Mouse (Mus musculus): ENCODE data around the gene Cbr2.

Gene Cbr2

DNA sequence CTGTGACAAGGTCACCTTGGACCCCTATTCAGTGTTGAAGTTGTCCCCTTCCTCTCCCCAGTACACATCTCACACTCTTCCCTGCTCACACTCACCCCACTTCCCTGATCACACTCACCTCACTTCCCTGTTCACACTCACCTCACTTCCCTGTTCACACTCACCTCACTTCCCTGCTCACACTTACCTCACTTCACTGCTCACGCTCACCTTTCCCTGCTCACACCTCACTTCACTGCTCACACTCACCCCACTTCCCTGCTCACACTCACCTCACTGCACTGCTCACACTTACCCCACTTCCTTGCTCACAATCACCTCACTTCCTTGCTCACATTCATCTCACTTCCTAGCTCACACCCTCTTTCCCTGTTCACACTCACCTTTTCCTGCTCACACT, 519 bp downstream of the Cbr2 start:
- DNase-seq (ENCODE audit: low read depth) = no peak

DNA sequence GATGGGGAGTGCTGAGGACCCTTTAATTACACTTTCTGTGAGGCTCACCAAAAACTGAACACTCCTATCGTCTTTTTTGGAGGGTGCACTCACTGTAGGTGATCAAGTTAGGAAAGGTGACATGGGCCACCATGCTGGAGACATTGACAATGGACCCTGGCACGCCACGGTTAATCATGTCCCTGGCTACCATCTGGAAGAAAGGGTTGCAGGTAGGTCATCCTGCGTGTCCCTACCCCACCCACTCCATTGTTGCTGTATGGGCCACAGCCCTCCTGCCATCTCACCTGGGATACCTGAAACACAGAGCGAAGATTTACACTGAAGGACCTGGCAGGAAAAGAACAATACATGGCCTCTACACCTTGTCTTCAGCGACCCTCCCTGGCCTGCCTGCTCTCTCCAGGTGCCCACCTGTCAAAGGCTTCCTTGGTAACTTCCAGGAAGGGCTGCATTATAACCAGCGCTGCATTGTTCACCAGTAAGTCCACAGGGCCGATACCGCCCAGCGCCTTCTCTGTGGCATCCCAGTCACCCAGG, 1.5 kb downstream of the Cbr2 start:
- DNase-seq (ENCODE audit: low read depth) = no peak

DNA sequence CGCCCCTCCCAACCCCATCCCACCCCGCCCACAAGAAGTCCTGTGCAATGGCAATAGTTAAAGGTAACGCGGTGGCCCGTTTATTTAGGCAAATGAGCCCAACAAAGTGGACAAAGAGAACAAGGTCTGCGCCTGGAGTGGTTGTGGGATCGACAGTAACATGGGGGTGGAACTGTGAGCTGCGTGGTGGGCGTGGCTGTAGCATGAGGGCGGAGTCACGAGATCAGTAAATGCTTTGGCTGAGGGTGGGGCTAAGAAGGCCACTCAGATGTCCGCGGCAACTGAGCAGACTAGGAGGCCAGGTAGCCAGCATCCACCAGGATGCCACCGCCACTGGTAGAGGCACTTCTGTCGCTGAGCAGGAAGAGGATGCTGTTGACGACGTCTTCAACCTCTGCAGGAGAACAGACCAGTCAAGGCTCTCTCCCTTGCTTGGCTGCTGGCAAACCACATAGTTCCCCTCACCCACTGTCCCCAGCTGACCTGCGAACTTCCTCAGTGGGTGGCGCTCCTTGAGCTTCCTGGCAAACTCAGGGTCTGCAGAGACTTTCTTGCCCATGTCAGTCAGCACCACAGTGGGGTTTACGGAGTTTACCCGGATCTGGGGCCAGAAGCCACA, 2.4 kb downstream of the Cbr2 start:
- peak; percentile 52 for DNase-seq (ENCODE audit: low read depth)

DNA sequence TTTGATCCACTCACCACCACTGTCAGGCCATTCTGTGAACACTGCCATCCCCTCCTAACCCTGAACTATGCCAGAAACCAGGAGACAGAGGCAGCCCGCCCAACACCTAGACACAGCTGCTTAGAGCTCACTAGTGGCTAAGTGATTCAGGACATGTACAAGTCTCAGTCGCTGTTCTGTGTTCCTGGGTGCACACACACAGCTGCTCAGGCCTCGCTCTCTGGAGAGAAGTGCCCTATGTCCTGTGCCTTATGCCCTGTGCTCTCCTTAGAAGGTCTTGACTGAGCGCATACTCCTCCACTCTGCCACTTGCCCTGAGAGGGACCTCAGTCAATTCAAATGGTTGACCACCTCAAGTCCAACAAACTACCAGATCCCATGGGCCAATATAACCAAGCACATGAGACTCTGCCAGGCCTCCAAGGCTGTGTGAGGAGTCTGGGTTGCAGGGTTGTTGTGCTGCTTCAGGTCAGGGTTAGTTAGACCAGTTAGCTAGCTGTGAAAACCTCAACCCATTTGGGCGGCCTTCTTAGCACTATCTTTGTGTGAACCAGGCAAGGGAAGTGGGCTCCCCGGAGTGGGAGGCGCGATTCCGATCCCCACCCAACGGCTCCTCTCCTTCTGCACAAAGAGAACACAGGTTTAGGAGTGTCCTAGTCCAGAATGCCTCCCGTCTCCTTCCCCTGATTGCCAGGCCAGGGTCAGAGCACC, 3.2 kb downstream of the Cbr2 start:
- DNase-seq (ENCODE audit: low read depth) = no peak

DNA sequence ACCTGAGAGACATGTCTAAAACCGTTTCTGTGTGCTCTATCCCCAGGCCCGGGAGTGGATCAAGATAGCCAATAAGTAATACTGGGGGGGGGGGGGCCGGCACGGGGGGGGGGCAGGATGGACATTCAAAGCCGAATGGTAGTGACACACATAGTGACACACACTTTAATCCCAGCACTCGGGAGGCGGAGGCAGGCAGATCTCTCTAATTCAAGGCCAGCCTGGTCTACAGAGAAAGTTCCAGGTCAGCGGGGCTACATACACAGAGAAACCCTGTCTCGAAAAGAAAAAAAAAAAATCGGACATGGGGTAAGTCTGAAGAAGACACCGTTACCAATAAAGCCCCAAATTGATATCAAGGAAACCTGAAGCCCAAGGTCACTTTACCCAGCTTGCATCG, 4.3 kb downstream of the Cbr2 start:
- no peak for DNase-seq (ENCODE audit: low read depth)

- peak; percentile 98 for DNase-seq (ENCODE audit: low read depth)
Observed at GRCm38 (mm10) chr11:120727169-120727527, 4.8 kb downstream of the Cbr2 start, which contains the start of gene Dcxr. Gene Dcxr, minus strand, starts transcription at chr11:120727281.

DNA sequence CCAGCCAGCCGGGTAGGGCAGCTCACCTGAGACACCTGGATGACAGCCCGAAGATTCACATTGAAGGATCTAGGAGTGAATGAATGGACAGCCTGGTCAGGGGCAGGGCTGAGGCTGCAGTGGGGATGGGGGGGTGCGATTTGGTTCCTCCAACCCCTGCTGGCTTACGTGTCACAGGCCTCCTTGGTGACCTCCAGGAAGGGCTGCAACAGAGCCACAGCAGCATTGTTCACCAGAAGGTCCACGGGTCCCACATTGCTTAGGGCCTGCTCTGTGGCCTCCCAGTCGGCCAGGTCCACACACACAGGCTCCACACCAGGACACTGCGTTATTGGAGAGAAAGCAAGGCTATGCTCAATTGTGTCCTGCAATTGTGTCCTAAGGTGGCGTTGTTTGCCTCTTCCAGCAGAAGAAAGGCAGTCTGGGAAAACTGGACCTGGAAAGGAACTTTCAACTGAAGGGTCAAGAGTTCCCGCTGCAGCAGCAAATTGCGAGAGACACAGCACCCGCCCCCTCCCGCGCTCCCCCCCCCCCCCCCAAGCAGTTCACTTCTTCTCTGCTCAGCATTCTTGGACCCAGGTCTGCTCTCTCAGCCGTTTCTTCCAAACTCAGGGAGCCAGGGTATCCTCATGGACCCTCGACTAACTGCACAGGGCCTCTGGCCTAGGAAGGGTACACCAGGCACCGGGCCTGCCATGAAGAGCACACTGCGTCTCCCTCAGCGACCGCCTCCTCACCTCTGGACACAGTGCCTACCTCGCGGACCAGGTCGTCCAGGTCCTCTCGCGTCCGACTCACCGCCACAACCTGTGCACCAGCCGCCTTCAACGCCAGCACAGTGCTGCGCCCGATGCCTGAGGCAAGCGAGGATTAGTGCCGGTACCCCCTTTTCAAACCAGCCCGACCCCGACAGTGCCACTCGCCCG, 5.4 kb downstream of the Cbr2 start:
- no peak for DNase-seq (ENCODE audit: low read depth)

DNA sequence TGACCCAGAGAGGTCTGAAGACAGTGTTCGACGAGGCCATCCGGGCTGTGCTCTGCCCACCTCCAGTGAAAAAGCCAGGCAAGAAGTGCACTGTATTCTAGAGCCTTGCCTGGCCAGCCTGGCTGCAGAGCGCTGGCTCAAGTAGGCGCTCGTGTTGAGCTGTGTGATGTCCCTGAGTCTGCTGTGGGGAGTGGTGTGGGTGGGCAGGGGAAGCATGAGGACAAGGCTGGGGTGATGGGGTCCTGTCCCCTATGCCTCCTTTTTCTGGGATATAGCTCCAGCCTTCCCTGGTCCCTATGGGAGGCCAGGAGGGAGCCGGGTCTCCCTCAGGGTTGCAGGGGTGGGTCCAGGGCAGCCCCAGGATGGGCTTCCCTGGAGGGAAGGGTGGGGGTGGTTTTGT, 8.4 kb downstream of the Cbr2 start:
- no peak for DNase-seq (ENCODE audit: low read depth)

DNA sequence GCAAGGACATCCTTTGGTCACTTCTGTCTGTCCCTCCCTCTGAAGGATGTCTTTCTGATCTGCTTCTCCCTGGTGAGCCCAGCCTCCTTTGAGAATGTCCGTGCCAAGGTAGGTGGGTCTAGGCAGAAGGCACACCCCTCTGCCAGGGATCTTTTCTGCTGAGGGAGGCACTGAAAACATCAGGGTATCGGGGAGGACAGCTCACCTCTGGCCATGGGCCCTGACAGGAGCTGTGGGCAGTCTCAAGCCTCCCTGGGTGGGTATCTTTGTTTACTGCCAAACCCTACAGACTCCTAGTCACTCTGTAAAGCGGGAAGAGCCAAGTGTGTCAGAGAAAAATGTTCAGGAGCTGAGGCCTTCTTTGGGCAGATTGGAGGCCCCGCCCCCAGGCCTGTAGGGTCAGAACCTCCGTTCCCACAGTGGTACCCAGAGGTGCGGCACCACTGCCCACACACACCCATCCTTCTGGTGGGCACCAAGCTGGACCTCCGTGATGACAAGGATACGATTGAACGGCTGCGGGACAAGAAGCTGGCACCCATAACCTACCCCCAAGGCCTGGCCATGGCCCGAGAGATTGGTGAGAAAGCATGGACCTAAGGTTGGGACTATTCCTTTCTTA, 9.0 kb downstream of the Cbr2 start:
- no peak for DNase-seq (ENCODE audit: low read depth)

GRCm38 (mm10) chr11:120722067-120722630, 9.8 kb downstream of the Cbr2 start:
- DNase-seq (ENCODE audit: low read depth) = no peak

- no peak for DNase-seq (ENCODE audit: low read depth)
Observed at GRCm38 (mm10) chr11:120721124-120722066, 10.5 kb downstream of the Cbr2 start, which contains the start of gene Rac3. Gene Rac3, plus strand, starts transcription at chr11:120721470.

GRCm38 (mm10) chr11:120720450-120720849, 11.5 kb downstream of the Cbr2 start:
- peak; percentile 76 for DNase-seq (ENCODE audit: low read depth)

DNA sequence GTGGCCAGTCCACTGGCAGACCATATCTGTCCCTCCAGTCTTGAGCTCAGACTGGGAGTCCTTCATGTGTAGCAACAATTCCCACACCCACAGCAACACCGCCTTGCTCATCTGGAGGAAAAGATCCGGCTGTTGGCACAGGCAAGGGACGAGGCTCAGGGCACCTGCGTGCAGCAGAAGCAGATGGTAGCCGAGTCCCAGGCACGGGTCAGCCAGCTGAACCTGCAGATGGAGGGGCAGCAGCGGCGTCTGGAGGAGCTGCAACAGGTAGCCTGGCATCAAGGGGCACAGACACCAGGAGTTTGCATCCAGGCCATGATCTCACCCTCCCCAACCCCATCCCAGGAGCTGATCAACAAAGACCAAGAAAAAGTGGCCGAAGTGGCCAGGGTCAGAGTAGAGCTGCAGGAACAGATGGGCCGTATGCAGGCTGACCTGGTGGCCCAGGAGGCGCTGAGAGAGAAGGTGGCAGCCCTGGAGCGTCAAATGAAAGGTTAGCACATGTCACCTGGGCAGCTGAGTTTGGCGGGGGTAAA, 12.0 kb downstream of the Cbr2 start:
- no peak for DNase-seq (ENCODE audit: low read depth)

GRCm38 (mm10) chr11:120719242-120719641, 12.7 kb downstream of the Cbr2 start:
- DNase-seq (ENCODE audit: low read depth) = no peak

- no peak for DNase-seq (ENCODE audit: low read depth)
Observed at GRCm38 (mm10) chr11:120715131-120715530, 16.8 kb downstream of the Cbr2 start.

DNA sequence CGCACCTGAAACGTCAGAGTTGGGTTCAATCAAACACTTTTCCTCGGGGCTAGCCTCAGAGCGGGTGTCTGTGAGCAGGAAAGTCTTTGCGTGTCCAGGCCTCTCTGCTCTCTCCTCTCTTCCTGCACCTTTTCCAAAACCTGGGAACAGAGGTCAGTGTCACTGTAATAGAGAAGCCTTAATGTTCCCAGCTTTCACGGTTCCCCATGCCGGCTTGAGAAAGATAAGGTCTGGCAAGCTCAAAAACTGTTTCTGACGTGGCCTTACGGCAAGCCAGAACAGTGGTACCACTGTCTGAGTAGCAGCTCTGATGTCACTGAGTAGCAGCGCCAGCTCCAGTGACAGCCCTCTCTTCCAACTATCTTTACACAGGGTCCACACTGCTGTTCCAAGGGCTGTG, 17.4 kb downstream of the Cbr2 start:
- no peak for DNase-seq (ENCODE audit: low read depth)

DNA sequence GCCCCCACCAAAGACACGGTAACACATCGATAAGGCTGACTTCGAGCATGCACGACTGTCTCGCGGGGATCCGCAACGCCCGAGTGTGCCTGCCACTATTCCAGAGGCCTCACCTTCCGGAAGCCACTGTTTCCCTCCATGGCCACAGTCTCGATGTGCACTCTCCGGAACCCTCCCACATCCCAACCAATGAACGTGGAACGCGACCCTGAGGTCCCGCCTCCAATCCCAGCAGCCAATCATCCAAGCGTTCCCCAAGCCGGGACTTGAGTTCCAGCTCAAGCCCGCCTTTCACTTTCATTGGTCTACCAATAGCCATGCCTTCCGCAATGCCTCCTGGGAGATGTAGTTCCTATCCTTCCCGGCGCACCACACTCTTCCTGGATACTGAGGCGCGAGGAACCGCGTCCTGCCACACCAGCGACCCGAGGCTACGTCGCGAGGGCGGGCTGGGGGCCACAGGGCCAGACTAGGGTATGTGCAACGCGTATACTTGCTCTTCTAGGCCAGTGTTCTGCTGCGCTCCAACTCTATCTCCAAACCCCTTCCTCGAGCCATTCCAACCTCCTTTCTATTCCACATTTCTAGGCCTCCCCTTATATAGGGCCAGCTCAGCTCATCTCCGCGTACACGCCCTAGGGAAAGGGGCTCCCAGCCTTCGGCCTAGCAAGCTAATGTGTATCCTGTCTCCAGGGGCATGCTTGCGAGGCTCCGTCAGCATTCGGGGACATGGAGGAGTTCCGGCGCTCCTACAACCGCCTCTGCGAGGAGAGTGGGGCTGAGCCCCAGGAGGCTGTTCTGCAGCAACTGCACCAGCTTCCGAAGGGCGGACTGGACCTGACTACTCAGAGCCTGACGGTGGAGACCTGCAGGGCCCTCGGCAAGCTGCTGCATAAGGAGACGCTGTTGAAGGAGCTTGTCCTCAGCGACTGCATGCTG, 18.1 kb downstream of the Cbr2 start, which contains the start of the genes Cenpx and Lrrc45:
Gene Cenpx, minus strand, starts transcription at position 159 of the 939 bp plus-strand sequence.
Gene Lrrc45, plus strand, starts transcription at position 346 of the 939 bp plus-strand sequence.
- DNase-seq (ENCODE audit: low read depth) = peak; percentile 99

GRCm38 (mm10) chr11:120712771-120713568, 18.9 kb downstream of the Cbr2 start:
- peak; percentile 84 for DNase-seq (ENCODE audit: low read depth)
